Mouse (Mus musculus) testis, adult 2 months (tissue): Measurements from ENCODE around the gene Mboat1.

ENCODE experiments used
- CTCF ChIP-seq: fragments of 200-500 bp; IDR thresholded peaks from 2 replicates; pipeline ENCODE4 v1.5.1; 2012; ENCODE audit warnings: low read depth, mild to moderate bottlenecking, inconsistent platforms, low read length, moderate library complexity; ENCODE audit not compliant: control insufficient read depth, insufficient read depth, insufficient replicate concordance
- POLR2A ChIP-seq: fragments of 200-500 bp; IDR thresholded peaks from 2 replicates; pipeline ENCODE4 v1.6.1; 2012; ENCODE audit warnings: low read depth, mild to moderate bottlenecking, inconsistent platforms, low read length, moderate library complexity; ENCODE audit not compliant: control insufficient read depth

DNA sequence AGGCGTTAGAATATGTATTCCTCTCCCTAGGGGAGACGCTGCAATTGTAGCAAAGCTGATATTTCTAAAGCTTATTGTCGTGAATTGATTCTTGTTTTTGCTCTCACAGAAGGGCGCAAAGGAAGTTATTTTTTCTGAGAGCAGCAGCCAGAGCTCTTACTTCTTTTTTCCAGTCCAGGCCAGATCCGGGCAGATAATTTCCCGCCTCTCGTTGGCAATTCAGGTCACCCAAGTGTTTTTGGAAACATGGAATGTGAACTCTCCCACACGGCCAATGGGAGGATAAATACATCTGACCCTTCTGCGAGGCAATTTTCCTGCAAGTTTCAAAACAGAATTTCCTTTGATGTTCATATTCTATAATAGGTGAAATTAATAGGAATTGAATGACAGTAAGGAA is 77.0 kb downstream of the Mboat1 start:
- no peak for TF ChIP-seq POLR2A
- TF ChIP-seq CTCF, result no peak
